Mouse (Mus musculus) spleen, adult 10 weeks (tissue): ENCODE data around the gene Lss. TPM values are rescaled to one million over a fixed set of nuclear protein-coding genes. Genes with fewer than 3 reads are reported as not detected.

Source experiments
- polyA plus RNA-seq: library from polyadenylated mRNA; stranded (reverse); fragments of 350-450 nt; fragmentation: Illumina TruSeq; extraction: RNeasy Lipid Tissue Mini Kit (QIAGEN cat#74804); gene quantifications from one replicate; pipeline ENCODE4 v1.2.3, GENCODE M21; 2015; ENCODE audit warnings: low replicate concordance; ENCODE audit not compliant: insufficient read depth

Gene Lss
- polyA plus RNA-seq: 8.5 TPM

GRCm38 (mm10) chr10:76531375-76531774, at the start of gene Lss:
TSS of gene Lss (plus strand) at chr10:76531588.

GRCm38 (mm10) chr10:76561972-76562371, 30.6 kb downstream of the Lss start, which contains the start of gene Spatc1l:
TSS of gene Spatc1l (plus strand) at chr10:76562272.

DNA sequence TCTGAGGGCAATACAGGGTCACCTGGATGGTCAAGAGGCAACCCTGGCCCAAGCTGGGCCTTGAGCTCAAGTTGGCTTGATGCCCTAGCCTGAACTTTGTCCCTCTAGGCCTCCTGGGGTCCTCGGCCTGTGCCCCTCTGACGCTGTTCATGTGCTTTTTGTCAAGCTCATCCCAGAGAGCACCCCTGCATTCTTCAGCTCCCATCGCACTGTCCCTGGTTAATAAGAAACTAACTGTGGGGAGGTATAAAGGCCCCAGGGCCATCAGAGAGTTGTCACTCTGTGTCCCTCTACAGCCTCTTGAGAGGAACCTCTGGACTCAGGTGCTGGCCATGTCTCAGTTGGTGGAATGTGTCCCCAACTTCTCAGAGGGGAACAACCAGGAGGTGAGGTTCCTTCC, 44.0 kb downstream of the Lss start, which contains the start of gene Ftcd:
Gene Ftcd (plus strand): TSS at position 275 of the 400 bp plus-strand sequence.

Other genes starting within 250 kb of the Lss start
- gene Dip2a, start 186.3 kb upstream of the Lss start, polyA plus RNA-seq: 5.4 TPM
- not detected for gene AC141477.1, start 91.1 kb upstream of the Lss start, polyA plus RNA-seq
- 29.5 TPM for gene Pcnt, start 88.8 kb upstream of the Lss start, polyA plus RNA-seq
- gene 2610028H24Rik, start 82.5 kb upstream of the Lss start, polyA plus RNA-seq: not detected
- gene Mcm3ap, start 62.7 kb upstream of the Lss start, polyA plus RNA-seq: 54.3 TPM
- gene Ybey, start 62.5 kb upstream of the Lss start, polyA plus RNA-seq: 2.1 TPM
- not detected for gene Spatc1l, start 30.7 kb downstream of the Lss start, polyA plus RNA-seq
- not detected for gene Ftcd, start 44.1 kb downstream of the Lss start, polyA plus RNA-seq
- 3.7 TPM for gene Col6a2, start 92.0 kb downstream of the Lss start, polyA plus RNA-seq
- gene Col6a1, start 194.6 kb downstream of the Lss start, polyA plus RNA-seq: 7.6 TPM